Mouse (Mus musculus): Measurements from ENCODE around the gene Ppp1r13b.

Gene Ppp1r13b

GRCm38 (mm10) chr12:111794526-111795179 lies 113.3 kb downstream of the Ppp1r13b start:
- DNase-seq (ENCODE audit: low spot score in 2 of 2): no peak

GRCm38 (mm10) chr12:111794102-111794501 lies 113.8 kb downstream of the Ppp1r13b start:
- DNase-seq (ENCODE audit: low spot score in 2 of 2): no peak

GRCm38 (mm10) chr12:111791474-111792104 lies 116.3 kb downstream of the Ppp1r13b start:
- peak in 1 of 2 experiments; percentile 51 for DNase-seq (ENCODE audit: low spot score in 2 of 2)

GRCm38 (mm10) chr12:111790631-111791030 lies 117.3 kb downstream of the Ppp1r13b start:
- DNase-seq (ENCODE audit: low spot score in 2 of 2): no peak

GRCm38 (mm10) chr12:111790090-111790489 lies 117.8 kb downstream of the Ppp1r13b start:
- no peak for DNase-seq (ENCODE audit: low spot score in 2 of 2)

GRCm38 (mm10) chr12:111787015-111787414 lies 120.9 kb downstream of the Ppp1r13b start:
- DNase-seq (ENCODE audit: low spot score in 2 of 2): no peak

- no peak for DNase-seq (ENCODE audit: low spot score in 2 of 2)
Measured at GRCm38 (mm10) chr12:111785174-111785573, 122.7 kb downstream of the Ppp1r13b start.

GRCm38 (mm10) chr12:111779544-111779943 lies 128.4 kb downstream of the Ppp1r13b start:
- no peak for DNase-seq (ENCODE audit: low spot score in 2 of 2)
